Mouse (Mus musculus) liver, embryonic 13.5 days (tissue): ENCODE data around the gene Pfkfb3. TPM values are rescaled to one million over a fixed set of nuclear protein-coding genes. Genes with fewer than 3 reads are reported as not detected.
"Not testable (repeated sequence)": the region's sequence is repeated elsewhere in the genome, so short reads cannot be mapped to it uniquely, and the experiment has no call there.

Experiments used
- ATAC-seq: fragments of 200-750 bp; cut with Nextera tagmentation; 2 replicates; pipeline ENCODE4 v1.8.0; 2017; ENCODE audit warnings: low read depth, mild to moderate bottlenecking, moderate number of reproducible peaks, moderate library complexity
- DNase-seq: peaks from one replicate; pipeline ENCODE4 v3.0.0; 2022
- H3K27ac ChIP-seq: fragments of 300-500 bp; sonication (generic); 2 replicates; pipeline ENCODE4 v1.5.1; 2015; ENCODE audit warnings: moderate library complexity, mild to moderate bottlenecking, inconsistent platforms
- H3K27me3 ChIP-seq: fragments of 300-500 bp; sonication (generic); 2 replicates; pipeline ENCODE4 v1.6.1; 2015; ENCODE audit warnings: mild to moderate bottlenecking, inconsistent platforms
- H3K36me3 ChIP-seq: fragments of 300-500 bp; sonication (generic); 2 replicates; pipeline ENCODE4 v1.6.1; 2015; ENCODE audit warnings: mild to moderate bottlenecking, inconsistent platforms
- H3K4me1 ChIP-seq: fragments of 300-500 bp; sonication (generic); replicated peaks from 2 replicates; pipeline ENCODE4 v1.6.1; 2015; ENCODE audit warnings: inconsistent platforms
- H3K4me2 ChIP-seq: fragments of 300-500 bp; sonication (generic); 2 replicates; pipeline ENCODE4 v1.6.1; 2015; ENCODE audit warnings: inconsistent platforms, mild to moderate bottlenecking, moderate library complexity
- H3K4me3 ChIP-seq: fragments of 300-500 bp; sonication (generic); replicated peaks from 2 replicates; pipeline ENCODE4 v1.5.1; 2015; ENCODE audit warnings: mild to moderate bottlenecking, inconsistent platforms
- H3K9ac ChIP-seq: fragments of 300-500 bp; sonication (generic); 2 replicates; pipeline ENCODE4 v1.6.1; 2015; ENCODE audit warnings: mild to moderate bottlenecking, inconsistent platforms
- H3K9me3 ChIP-seq: fragments of 300-500 bp; sonication (generic); replicated peaks from 2 replicates; pipeline ENCODE4 v1.6.1; 2016; ENCODE audit warnings: inconsistent platforms
- WGBS: fragments of 180-500 bp; shearing (Covaris S2); methylation state at CpG from one replicate; pipeline ENCODE4 v1.1.7; 2015; ENCODE audit not compliant: insufficient replicate concordance; 5-methylcytosine and 5-hydroxymethylcytosine counted together
- polyA plus RNA-seq: library from polyadenylated mRNA; unstranded; fragments of >200 nt; fragmentation: Nextera tagmentation; extraction: Ambion mirVana; gene quantifications from 2 replicates; pipeline ENCODE4 v1.2.1, GENCODE M21; 2015

Pfkfb3 gene
- polyA plus RNA-seq, 1 experiment from 2014 or later, result 7.2 TPM

- no peaks in the 10 kb centered on the region for H3K36me3 ChIP-seq
- H3K4me2 ChIP-seq, result no peak overlapping the region
- H3K9me3 ChIP-seq, result no peaks in the 10 kb centered on the region
- 26% methylated on average over 2 of the region's 2 CpGs for WGBS
- H3K27me3 ChIP-seq, result peaks cover 6% of the 10 kb centered on the region
- H3K27ac ChIP-seq, result no peak overlapping the region
- no peak for ATAC-seq
- no peak overlapping the region for H3K9ac ChIP-seq
- H3K4me1 ChIP-seq, result peaks cover 31% of the 10 kb centered on the region
- H3K4me3 ChIP-seq, result no peak overlapping the region
- DNase-seq, result no peak
Observed at GRCm38 (mm10) chr2:11547609-11548008, 6.3 kb downstream of the Pfkfb3 start.

- Histone ChIP-seq H3K27me3 (no peaks in the 10 kb centered on the region), H3K9me3 (no peaks in the 10 kb centered on the region), H3K36me3 (no peaks in the 10 kb centered on the region), H3K9ac (no peak overlapping the region), H3K27ac (no peak overlapping the region), H3K4me2 (no peak overlapping the region), H3K4me1 (peaks cover 25% of the 10 kb centered on the region), H3K4me3 (no peak overlapping the region)
- no peak for DNase-seq
- ATAC-seq, result no peak
- WGBS, result 67% methylated on average over 8 of the region's 8 CpGs
Observed at GRCm38 (mm10) chr2:11546091-11546490, 7.8 kb downstream of the Pfkfb3 start.

- H3K9me3 ChIP-seq, result no peaks in the 10 kb centered on the region
- no peaks in the 10 kb centered on the region for H3K36me3 ChIP-seq
- no peaks in the 10 kb centered on the region for H3K27me3 ChIP-seq
- H3K4me2 ChIP-seq, result no peak overlapping the region
- ATAC-seq (peak; percentile 62), DNase-seq (no peak)
- H3K4me3 ChIP-seq, result no peak overlapping the region
- H3K4me1 ChIP-seq, result peaks cover 25% of the 10 kb centered on the region
- 9% methylated on average over 1 of the region's 1 CpGs for WGBS
- no peak overlapping the region for H3K27ac ChIP-seq
- no peak overlapping the region for H3K9ac ChIP-seq
Observed at GRCm38 (mm10) chr2:11545380-11545779, 8.5 kb downstream of the Pfkfb3 start.

GRCm38 (mm10) chr2:11544342-11544741 is 9.5 kb downstream of the Pfkfb3 start:
- Histone ChIP-seq H3K9me3 (no peaks in the 10 kb centered on the region), H3K4me1 (peaks cover 25% of the 10 kb centered on the region), H3K27me3 (no peaks in the 10 kb centered on the region), H3K4me3 (no peak overlapping the region), H3K36me3 (no peaks in the 10 kb centered on the region), H3K9ac (no peak overlapping the region), H3K4me2 (no peak overlapping the region), H3K27ac (peak overlapping the region; percentile 39; the same call in 1 of the 2 replicates)
- ATAC-seq (no peak), DNase-seq (no peak)
- 15% methylated on average over 5 of the region's 5 CpGs for WGBS

- Histone ChIP-seq H3K9me3 (no peaks in the 10 kb centered on the region), H3K4me1 (peaks cover 25% of the 10 kb centered on the region), H3K36me3 (no peaks in the 10 kb centered on the region), H3K9ac (no peak overlapping the region), H3K4me3 (no peak overlapping the region), H3K27me3 (no peaks in the 10 kb centered on the region), H3K4me2 (no peak overlapping the region), H3K27ac (no peak overlapping the region)
- no peak for ATAC-seq
- DNase-seq, result no peak
- WGBS, result 58% methylated on average over 7 of the region's 7 CpGs
Observed at GRCm38 (mm10) chr2:11543158-11543557, 10.7 kb downstream of the Pfkfb3 start.

GRCm38 (mm10) chr2:11542640-11543039 is 11.2 kb downstream of the Pfkfb3 start:
- H3K36me3 ChIP-seq, result no peaks in the 10 kb centered on the region
- WGBS, result 55% methylated on average over 1 of the region's 1 CpGs
- H3K27me3 ChIP-seq, result no peaks in the 10 kb centered on the region
- H3K4me2 ChIP-seq, result no peak overlapping the region
- H3K4me3 ChIP-seq, result no peak overlapping the region
- H3K9ac ChIP-seq, result no peak overlapping the region
- no peaks in the 10 kb centered on the region for H3K9me3 ChIP-seq
- DNase-seq (no peak), ATAC-seq (peak; percentile 48; the same call in 1 of the 2 replicates)
- no peak overlapping the region for H3K27ac ChIP-seq
- peaks cover 22% of the 10 kb centered on the region for H3K4me1 ChIP-seq

- Histone ChIP-seq H3K4me2 (no peak overlapping the region), H3K9ac (no peak overlapping the region), H3K4me1 (peaks cover 22% of the 10 kb centered on the region), H3K4me3 (no peak overlapping the region), H3K27ac (no peak overlapping the region), H3K36me3 (no peaks in the 10 kb centered on the region), H3K9me3 (no peaks in the 10 kb centered on the region), H3K27me3 (no peaks in the 10 kb centered on the region)
- ATAC-seq (no peak), DNase-seq (no peak)
- WGBS, result 84% methylated on average over 1 of the region's 1 CpGs
Observed at GRCm38 (mm10) chr2:11542121-11542520, 11.8 kb downstream of the Pfkfb3 start.

- not testable (repeated sequence) for H3K4me3 ChIP-seq, DNase-seq, H3K36me3 ChIP-seq, H3K27ac ChIP-seq, H3K27me3 ChIP-seq, H3K4me2 ChIP-seq, H3K9me3 ChIP-seq, H3K9ac ChIP-seq
- 0 out of 2 replicates have a peak, but pooled peaks have one; percentile 22 for ATAC-seq
- peaks cover 22% of the 10 kb centered on the region for H3K4me1 ChIP-seq
- WGBS, result 0% methylated on average over 1 of the region's 1 CpGs
Observed at GRCm38 (mm10) chr2:11541528-11541927, 12.3 kb downstream of the Pfkfb3 start.

- WGBS, result 57% methylated on average over 8 of the region's 8 CpGs
- Histone ChIP-seq H3K27me3 (no peaks in the 10 kb centered on the region), H3K36me3 (no peaks in the 10 kb centered on the region), H3K9ac (no peak overlapping the region), H3K9me3 (no peaks in the 10 kb centered on the region), H3K4me3 (peak overlapping the region; percentile 56), H3K27ac (no peak overlapping the region), H3K4me1 (peaks cover 13% of the 10 kb centered on the region), H3K4me2 (peak overlapping the region; percentile 80)
- DNase-seq (no peak), ATAC-seq (no peak)
Observed at GRCm38 (mm10) chr2:11535966-11536365, 17.9 kb downstream of the Pfkfb3 start.

GRCm38 (mm10) chr2:11535412-11535928 is 18.4 kb downstream of the Pfkfb3 start:
- H3K4me1 ChIP-seq, result peaks cover 13% of the 10 kb centered on the region
- H3K4me3 ChIP-seq, result peak overlapping the region; percentile 56
- H3K9me3 ChIP-seq, result no peaks in the 10 kb centered on the region
- H3K36me3 ChIP-seq, result no peaks in the 10 kb centered on the region
- H3K4me2 ChIP-seq, result peak overlapping the region; percentile 80
- peak overlapping the region; percentile 54 for H3K9ac ChIP-seq
- WGBS, result under 1% methylated on average over 31 of the region's 32 CpGs
- ATAC-seq (peak; percentile 97), DNase-seq (peak; percentile 82)
- H3K27me3 ChIP-seq, result no peaks in the 10 kb centered on the region
- H3K27ac ChIP-seq, result no peak overlapping the region

GRCm38 (mm10) chr2:11534826-11535225 is 19.1 kb downstream of the Pfkfb3 start:
- Histone ChIP-seq H3K27ac (no peak overlapping the region), H3K36me3 (no peaks in the 10 kb centered on the region), H3K4me3 (peak overlapping the region; percentile 56), H3K9ac (peak overlapping the region; percentile 54; the same call in 1 of the 2 replicates), H3K4me1 (peaks cover 13% of the 10 kb centered on the region), H3K4me2 (peak overlapping the region; percentile 80), H3K9me3 (no peaks in the 10 kb centered on the region), H3K27me3 (no peaks in the 10 kb centered on the region)
- DNase-seq, result no peak
- 3% methylated on average over 10 of the region's 10 CpGs for WGBS
- no peak for ATAC-seq

- Histone ChIP-seq H3K9me3 (no peaks in the 10 kb centered on the region), H3K27me3 (no peaks in the 10 kb centered on the region), H3K4me2 (no peak overlapping the region), H3K36me3 (no peaks in the 10 kb centered on the region), H3K9ac (no peak overlapping the region), H3K27ac (no peak overlapping the region), H3K4me1 (peaks cover 8% of the 10 kb centered on the region), H3K4me3 (no peak overlapping the region)
- ATAC-seq (no peak), DNase-seq (no peak)
- WGBS, result 53% methylated on average over 6 of the region's 6 CpGs
Observed at GRCm38 (mm10) chr2:11530101-11530500, 23.8 kb downstream of the Pfkfb3 start.
